Mouse (Mus musculus) heart, adult 2 months (tissue): ENCODE measurements at regions not wholly inside any gene's neighbourhood (a gene's known extent, or its start where the extent isn't known, plus 50 kb on each side); places are given as distances from the start of the nearest gene placed in this dataset.

Experiments
- CTCF ChIP-seq: fragments of 200-600 bp; IDR thresholded peaks from 2 replicates; pipeline ENCODE4 v1.8.1; 2022; ENCODE audit warnings: antibody characterized with exemption, mild to moderate bottlenecking, moderate library complexity
- POLR2A ChIP-seq: fragments of 200-500 bp; IDR thresholded peaks from 2 replicates; pipeline ENCODE4 v1.6.1; 2011; ENCODE audit warnings: mild to moderate bottlenecking, low read depth, low read length, control low read depth; ENCODE audit not compliant: insufficient read depth

- TF ChIP-seq POLR2A (no peak), CTCF (no peak)
Observed at GRCm38 (mm10) chr9:61306306-61306705, 65.9 kb upstream of the Tle3 start.
